Mouse (Mus musculus) right cerebral cortex, postnatal 36 days (tissue): Measurements from ENCODE around the gene Smim6.

Experiments
- DNase-seq, 2 experiments: peaks; one replicate each; pipeline ENCODE4 v3.0.0; 2022; ENCODE audit warnings: low spot score in 2 of 2, mixed read lengths in 1 of 2

Gene Smim6

GRCm38 (mm10) chr11:115911632-115912376, at the start of gene Smim6:
Gene Smim6, plus strand, starts transcription at chr11:115912017.
- no peak for DNase-seq

- DNase-seq = no peak
These were observed 47.9 kb upstream of the Smim6 start for GRCm38 (mm10) chr11:115863895-115864294.

GRCm38 (mm10) chr11:115869393-115869792, 42.4 kb upstream of the Smim6 start:
- DNase-seq = no peak

GRCm38 (mm10) chr11:115872437-115872836, 39.4 kb upstream of the Smim6 start:
- DNase-seq = no peak

- no peak for DNase-seq
These were observed 35.9 kb upstream of the Smim6 start for GRCm38 (mm10) chr11:115875935-115876334.

GRCm38 (mm10) chr11:115876438-115876837, 35.4 kb upstream of the Smim6 start:
- no peak for DNase-seq

- DNase-seq = no peak
These were observed 34.6 kb upstream of the Smim6 start for GRCm38 (mm10) chr11:115877174-115877755.

GRCm38 (mm10) chr11:115878071-115878470, 33.7 kb upstream of the Smim6 start:
- no peak for DNase-seq

- no peak for DNase-seq
These were observed 30.8 kb upstream of the Smim6 start for GRCm38 (mm10) chr11:115881002-115881401.

GRCm38 (mm10) chr11:115883251-115883650, 28.6 kb upstream of the Smim6 start:
- no peak for DNase-seq

- no peak for DNase-seq
These were observed 27.5 kb upstream of the Smim6 start for GRCm38 (mm10) chr11:115884361-115884760.

- no peak for DNase-seq
These were observed 26.5 kb upstream of the Smim6 start for GRCm38 (mm10) chr11:115885281-115885680.

- DNase-seq = no peak
These were observed 25.4 kb upstream of the Smim6 start for GRCm38 (mm10) chr11:115886446-115886845.

- DNase-seq = no peak
These were observed 23.8 kb upstream of the Smim6 start for GRCm38 (mm10) chr11:115888020-115888419.

- DNase-seq = no peak
These were observed 22.7 kb upstream of the Smim6 start for GRCm38 (mm10) chr11:115889159-115889558.

GRCm38 (mm10) chr11:115892213-115892612, 19.6 kb upstream of the Smim6 start:
- no peak for DNase-seq

- DNase-seq = no peak
These were observed 18.7 kb upstream of the Smim6 start for GRCm38 (mm10) chr11:115893071-115893470.

- no peak for DNase-seq
These were observed 16.9 kb upstream of the Smim6 start for GRCm38 (mm10) chr11:115894755-115895520.

- no peak for DNase-seq
These were observed 13.4 kb upstream of the Smim6 start for GRCm38 (mm10) chr11:115898446-115898845.

- DNase-seq = peak; percentile 35 to 38
These were observed 12.9 kb upstream of the Smim6 start for GRCm38 (mm10) chr11:115898886-115899285.

- no peak for DNase-seq
These were observed 12.1 kb upstream of the Smim6 start, which contains the start of gene Smim5 for GRCm38 (mm10) chr11:115899486-115900266. Gene Smim5, plus strand, starts transcription at chr11:115899966.
